Mouse (Mus musculus) cortical plate, adult 2 months (tissue): ENCODE measurements around the gene Spint5.

ENCODE experiments used
- CTCF ChIP-seq: fragments of 200-500 bp; IDR thresholded peaks from 2 replicates; pipeline ENCODE4 v1.5.1; 2011; ENCODE audit warnings: mild to moderate bottlenecking, control low read depth, low read length; ENCODE audit not compliant: insufficient read depth; ENCODE audit errors: extremely low read depth
- POLR2A ChIP-seq: fragments of 200-500 bp; IDR thresholded peaks from 2 replicates; pipeline ENCODE4 v1.6.1; 2011; ENCODE audit warnings: mild to moderate bottlenecking, low read length, control low read depth; ENCODE audit not compliant: insufficient read depth; ENCODE audit errors: extremely low read depth

GRCm38 (mm10) chr2:164761502-164761901 lies 46.4 kb downstream of the Spint5 start:
- TF ChIP-seq CTCF (no peak), POLR2A (no peak)
